Mouse (Mus musculus) brain, embryonic 14.5 days (tissue): ENCODE results near the gene Bmf.

ENCODE experiments used
- CTCF ChIP-seq: fragments of 200-500 bp; IDR thresholded peaks from 2 replicates; pipeline ENCODE4 v1.5.1; 2012; ENCODE audit warnings: inconsistent platforms, mild to moderate bottlenecking, moderate library complexity, borderline replicate concordance; ENCODE audit not compliant: insufficient read depth, insufficient read length; ENCODE audit errors: extremely low read depth
- POLR2A ChIP-seq: fragments of 200-500 bp; IDR thresholded peaks from 2 replicates; pipeline ENCODE4 v1.6.1; 2012; ENCODE audit warnings: mild to moderate bottlenecking, inconsistent platforms, borderline replicate concordance; ENCODE audit not compliant: poor library complexity, insufficient read depth, insufficient read length, severe bottlenecking; ENCODE audit errors: extremely low read depth

GRCm38 (mm10) chr2:118495024-118495423 lies 54.5 kb downstream of the Bmf start:
- TF ChIP-seq CTCF (no peak), POLR2A (no peak)
